Mouse (Mus musculus) lung, adult 2 months (tissue): Measurements from ENCODE around the gene Hes7.

Experiments used
- CTCF ChIP-seq: fragments of 200-500 bp; IDR thresholded peaks from 2 replicates; pipeline ENCODE4 v1.5.1; 2011; ENCODE audit warnings: mild to moderate bottlenecking, low read length, control low read depth; ENCODE audit not compliant: insufficient read depth
- POLR2A ChIP-seq: fragments of 200-500 bp; IDR thresholded peaks from 2 replicates; pipeline ENCODE4 v1.6.1; 2011; ENCODE audit warnings: low read depth, mild to moderate bottlenecking, control low read depth, low read length, borderline replicate concordance; ENCODE audit errors: extremely low read depth

DNA sequence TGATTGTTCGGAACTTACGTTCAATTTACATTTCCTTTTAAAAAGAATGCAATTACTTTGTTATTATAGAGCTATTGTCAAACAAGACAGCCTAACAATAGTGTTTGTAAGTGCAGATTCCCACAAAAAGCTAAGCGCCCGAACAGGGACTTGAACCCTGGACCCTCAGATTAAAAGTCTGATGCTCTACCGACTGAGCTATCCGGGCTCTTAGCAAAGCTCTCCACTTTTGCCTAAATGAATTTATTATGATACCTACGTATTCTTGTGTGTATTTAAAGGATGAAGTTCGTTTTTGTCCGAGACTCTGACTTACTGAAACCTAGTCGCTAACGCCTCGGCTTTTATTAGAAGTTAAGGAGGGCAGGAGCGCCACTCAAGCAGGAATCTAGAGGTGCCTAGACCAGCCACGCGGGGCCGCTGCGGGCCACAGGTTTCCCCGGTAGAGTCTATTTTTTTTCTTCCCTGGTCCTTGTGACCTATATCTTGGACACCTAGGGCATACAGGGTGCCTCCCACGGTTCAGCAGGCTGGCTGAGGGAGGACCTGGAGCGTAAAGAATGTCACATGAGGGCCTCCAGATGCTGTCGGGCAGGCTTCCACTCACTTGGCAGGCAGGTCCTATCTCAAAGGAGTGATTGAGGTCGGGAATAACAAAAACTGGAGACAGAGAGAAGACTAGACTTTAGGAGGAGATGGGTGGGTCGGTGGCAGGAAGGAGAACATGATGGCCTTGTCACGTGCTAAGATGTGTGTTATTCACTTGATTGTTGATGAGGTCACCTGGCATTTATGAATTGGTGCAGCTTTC is 5.0 kb downstream of the Hes7 start:
- 0 out of 2 replicates have a peak, but pooled peaks have one; percentile 20 for TF ChIP-seq CTCF
- TF ChIP-seq POLR2A: no peak
